Mouse (Mus musculus): Measurements from ENCODE around the gene Mrpl22.

DNA sequence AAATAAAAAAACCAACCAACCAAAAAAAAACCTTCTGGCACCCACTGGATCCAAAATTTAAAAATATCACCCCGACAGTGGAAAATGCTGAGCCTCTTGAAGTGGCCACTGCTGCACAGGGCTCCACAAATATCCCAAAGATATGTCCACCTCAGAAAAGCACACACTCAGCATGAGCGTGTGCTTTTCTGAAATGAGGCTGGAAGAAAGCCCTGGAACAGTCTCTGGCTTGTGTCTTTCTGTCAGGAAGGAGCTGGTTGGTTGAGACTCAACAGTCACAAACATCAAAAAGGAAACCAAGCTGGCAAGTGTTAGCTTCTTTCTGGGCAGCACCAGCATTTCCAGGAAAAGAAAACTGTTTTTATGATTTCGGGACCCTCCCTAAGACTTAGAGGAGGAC lies 21.9 kb downstream of the Mrpl22 start:
- TF ChIP-seq CTCF (IDR thresholded peaks at IDR 0.05; ENCODE audit: extremely low read depth, insufficient read depth, insufficient read length, insufficient replicate concordance) (no peak), POLR2A (IDR thresholded peaks at IDR 0.05; ENCODE audit: low read depth, low read length) (no peak)
